Mouse (Mus musculus) spleen, adult 2 months (tissue): ENCODE results near the gene Tomm5.

Experiments
- CTCF ChIP-seq: fragments of 200-500 bp; IDR thresholded peaks from 2 replicates; pipeline ENCODE4 v1.5.1; 2011; ENCODE audit warnings: mild to moderate bottlenecking, inconsistent platforms; ENCODE audit not compliant: insufficient read depth, insufficient read length, insufficient replicate concordance; ENCODE audit errors: extremely low read depth
- POLR2A ChIP-seq: fragments of 200-500 bp; IDR thresholded peaks from 2 replicates; pipeline ENCODE4 v1.6.1; 2011; ENCODE audit warnings: low read depth, low read length, inconsistent platforms

- TF ChIP-seq CTCF (no peak), POLR2A (no peak)
These were observed 40.2 kb downstream of the Tomm5 start for GRCm38 (mm10) chr4:45067742-45068141.
